In the genomic region with DNA sequence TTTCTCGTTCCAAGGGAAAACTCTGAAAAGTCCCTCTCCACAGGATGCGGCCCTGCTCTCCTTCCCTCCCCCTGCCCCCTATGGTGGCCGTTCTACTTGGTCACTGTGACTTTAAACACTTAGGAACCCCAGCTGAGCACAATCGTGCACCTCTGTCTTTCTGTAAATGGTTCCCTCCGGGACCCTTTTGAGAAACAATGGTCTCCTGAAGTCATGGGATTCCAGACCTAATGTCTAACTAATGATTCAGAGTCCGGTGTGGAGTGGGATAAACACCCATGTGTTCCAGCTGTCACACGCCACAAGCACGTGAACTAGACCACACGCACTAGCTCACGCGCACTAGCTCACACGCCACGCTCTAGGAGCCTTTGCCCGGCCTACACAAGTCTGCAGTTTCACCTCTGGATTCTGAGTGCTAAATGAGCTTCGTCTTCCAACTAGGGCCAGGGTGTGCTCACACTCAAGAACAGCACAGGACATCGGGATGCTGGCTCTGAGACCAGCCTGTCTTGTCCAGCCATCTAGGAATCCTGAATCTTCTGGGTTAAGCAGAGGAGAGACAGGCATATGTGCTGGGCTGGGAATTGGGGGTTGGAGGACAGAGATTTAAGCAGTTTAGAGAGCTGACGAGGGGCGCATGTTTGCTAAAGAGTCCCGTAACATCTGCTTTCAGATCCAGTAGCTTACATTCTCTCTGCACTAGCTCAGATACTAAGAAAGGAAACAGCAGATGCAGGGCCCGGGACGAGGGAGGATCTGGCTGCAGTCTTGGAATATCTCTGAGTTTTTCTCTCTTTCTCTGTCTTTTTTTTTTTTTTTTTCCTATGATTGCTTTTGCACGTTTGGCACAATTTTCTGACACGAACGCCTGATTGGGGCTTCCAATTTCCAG, we compare ENCODE assay signal across 8 mouse cellular contexts.
DNase-seq lines count a peak whose midpoint lies in the region; ATAC-seq and TF ChIP-seq lines count a peak whose summit lies in the region.

No protein-coding gene starts in this region.

- H3K4me2 ChIP-seq in intestine, postnatal 0 days (replicated peaks; ENCODE audit: low read depth) = 0 out of 2 replicates have a peak overlapping the region, but pooled peaks have one; percentile 6
- H3K4me2 ChIP-seq in myocyte (ENCODE audit: low read depth) = peak overlapping the region; percentile 42

- peaks cover 63% of the 10 kb centered on the region for H3K79me2 ChIP-seq in myocyte (ENCODE audit: control insufficient read depth, insufficient read depth)

- no peaks in the 10 kb centered on the region for H3K9me3 ChIP-seq in intestine, postnatal 0 days (ENCODE audit: control insufficient read depth)

- peak; percentile 43 for ATAC-seq in intestine, postnatal 0 days

- H3K36me3 ChIP-seq in intestine, postnatal 0 days (ENCODE audit: control insufficient read depth, insufficient read depth) = no peaks in the 10 kb centered on the region
- H3K36me3 ChIP-seq in myocyte (ENCODE audit: control insufficient read depth, insufficient read depth) = no peaks in the 10 kb centered on the region

- peak overlapping the region; percentile 68 for H3K27ac ChIP-seq in intestine, postnatal 0 days (ENCODE audit: low read depth, low read length)

- TF ChIP-seq POLR2A in myocyte (IDR thresholded peaks at IDR 0.05; ENCODE audit: insufficient read length, low read depth) = no peak

- H3K4me3 ChIP-seq in intestine, postnatal 0 days (ENCODE audit: low read depth, low read length) = no peak overlapping the region
- H3K4me3 ChIP-seq in myocyte = no peak overlapping the region

- intact Hi-C loops in gastrocnemius, postnatal 36 days (cut with DNase I) = no loop called here

- H3ac ChIP-seq in myocyte (ENCODE audit: control insufficient read depth, insufficient read length) = no peak overlapping the region

- no peaks in the 10 kb centered on the region for H3K27me3 ChIP-seq in intestine, postnatal 0 days (replicated peaks; ENCODE audit: control insufficient read depth, insufficient read depth, low read length)
- H3K27me3 ChIP-seq in myocyte (ENCODE audit: control insufficient read depth, insufficient read depth, insufficient read length) = no peaks in the 10 kb centered on the region

- H3K9ac ChIP-seq in intestine, postnatal 0 days (ENCODE audit: low read depth, low read length) = no peak overlapping the region

- WGBS in intestine, postnatal 0 days = 52% methylated on average over 24 of the region's 24 CpGs

- no peaks in the 10 kb centered on the region; the same call in 1 of the 2 replicates for H3K4me1 ChIP-seq in intestine, postnatal 0 days (replicated peaks; ENCODE audit: control insufficient read depth, insufficient read depth, low read length)

- DNase-seq in gastrocnemius, adult 18-20 months (ENCODE audit: low spot score) = peak; percentile 48
- no peak for DNase-seq in gastrocnemius, postnatal 36 days
- DNase-seq in ES-CJ7 (ENCODE audit: low read depth, low spot score) = peak; percentile 29
- peak; percentile 60 for DNase-seq in gastrocnemius, postnatal 25 days
- no peak for DNase-seq in thymus, postnatal 25 days
- DNase-seq in adrenal gland, postnatal 10 days = no peak

- TF ChIP-seq CTCF in intestine, postnatal 0 days (IDR thresholded peaks at IDR 0.05; ENCODE audit: low read depth) = no peak

TF ChIP-seq in myocyte, 11 proteins besides CTCF, POLR2A, EP300 and RAD21:
- TF ChIP-seq E2F4 (IDR thresholded peaks at IDR 0.05; ENCODE audit: insufficient read depth) (no peak), SRF (IDR thresholded peaks at IDR 0.05; ENCODE audit: control insufficient read depth, insufficient read length, low read depth) (no peak), MYOG (IDR thresholded peaks at IDR 0.05; ENCODE audit: control insufficient read depth in 1 of 3, insufficient read depth in 1 of 3, insufficient read length in 2 of 3, low read depth in 2 of 3) (peak in 1 of 3 experiments; percentile 74), MYOD1 (IDR thresholded peaks at IDR 0.05; ENCODE audit: control insufficient read depth in 1 of 3, insufficient read length in 2 of 3, low read depth in 2 of 3) (peak in 1 of 3 experiments; percentile 55), USF1 (IDR thresholded peaks at IDR 0.05; ENCODE audit: low read depth) (no peak), POLR2AphosphoS2 (IDR thresholded peaks at IDR 0.05; ENCODE audit: insufficient read length, low read depth) (no peak), MAX (IDR thresholded peaks at IDR 0.05; ENCODE audit: low read depth) (no peak), TCF3 (IDR thresholded peaks at IDR 0.05; ENCODE audit: insufficient read length, low read depth) (no peak), TCF12 (IDR thresholded peaks at IDR 0.05; ENCODE audit: insufficient read depth, poor library complexity, severe bottlenecking) (no peak)

Comparison
In these comparisons a context has a peak if more than half of its experiments do, and no peak if none do; other contexts are left out.
1. DNase-seq: peak in gastrocnemius, adult 18-20 months (single experiment), ES-CJ7 (single experiment) and gastrocnemius, postnatal 25 days (single experiment); none in gastrocnemius, postnatal 36 days (0 of 2), thymus, postnatal 25 days (single experiment) and adrenal gland, postnatal 10 days (single experiment).